Mouse (Mus musculus): Measurements from ENCODE around the gene Grin2b.

GRCm38 (mm10) chr6:135798202-135798992 lies 374.9 kb downstream of the Grin2b start:
- TF ChIP-seq EP300 (optimal IDR thresholded peaks at IDR 0.05) (no peak), CTCF (IDR thresholded peaks at IDR 0.05; ENCODE audit: low read depth) (no peak)

All from stomach, postnatal 0 days (tissue).